Mouse (Mus musculus): ENCODE results near the gene Clk3. TPM values are rescaled to one million over a fixed set of nuclear protein-coding genes. Genes with fewer than 3 reads are reported as not detected.

Gene Clk3
- total RNA-seq, 1 experiment, result 38.3 TPM

DNA sequence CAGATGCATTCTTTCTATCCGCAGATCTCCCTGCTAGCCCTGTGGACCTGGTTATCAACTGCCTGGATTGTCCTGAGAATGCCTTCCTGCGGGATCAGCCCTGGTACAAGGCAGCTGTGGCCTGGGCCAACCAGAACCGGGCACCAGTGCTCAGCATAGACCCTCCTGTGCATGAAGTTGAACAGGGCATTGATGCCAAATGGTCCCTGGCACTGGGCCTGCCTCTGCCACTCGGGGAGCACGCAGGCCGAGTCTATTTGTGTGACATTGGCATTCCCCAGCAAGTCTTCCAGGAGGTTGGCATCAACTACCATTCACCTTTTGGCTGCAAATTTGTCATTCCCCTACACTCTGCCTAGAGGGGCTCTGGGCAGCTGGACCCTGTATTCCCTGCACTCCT lies 17.5 kb downstream of the Clk3 start:
- in situ Hi-C loops (cut with MboI; ENCODE audit: low sequenced_read_pairs in 2 of 2, unreplicated experiment in 2 of 2), result no loop called here
- Histone ChIP-seq H3K9ac (ENCODE audit: insufficient read depth, low read depth, low read length, poor library complexity, severe bottlenecking) (no peak overlapping the region), H3K27ac (ENCODE audit: insufficient read depth, low read depth, low read length, poor library complexity, severe bottlenecking) (no peak overlapping the region), H3K4me1 (ENCODE audit: control insufficient read depth in 2 of 2, insufficient read depth in 2 of 2, low read length in 2 of 2, poor library complexity in 1 of 2) (no peaks in the 10 kb centered on the region), H3K9me3 (ENCODE audit: control insufficient read depth, insufficient read depth, low read depth, low read length) (no peaks in the 10 kb centered on the region), H3K4me3 (ENCODE audit: insufficient read depth in 1 of 2, low read depth in 1 of 2, low read length in 2 of 2, poor library complexity in 1 of 2, severe bottlenecking in 1 of 2) (no peak overlapping the region), H3K36me3 (ENCODE audit: control insufficient read depth, insufficient read depth, low read length, poor library complexity, severe bottlenecking) (peaks cover 52% of the 10 kb centered on the region)
- TF ChIP-seq MAFK (IDR thresholded peaks at IDR 0.05; ENCODE audit: insufficient read depth, low read depth, low read length) (no peak), HCFC1 (IDR thresholded peaks at IDR 0.05; ENCODE audit: borderline replicate concordance, insufficient read depth, low read length) (no peak), ZC3H11A (IDR thresholded peaks at IDR 0.05; ENCODE audit: borderline replicate concordance, low read depth, low read length) (no peak), ZNF384 (IDR thresholded peaks at IDR 0.05; ENCODE audit: low read depth, low read length) (no peak), CHD2 (IDR thresholded peaks at IDR 0.05; ENCODE audit: low read depth, low read length) (no peak)
- DNase-seq (ENCODE audit: low read depth, low spot score), result no peak

GRCm38 (mm10) chr9:57747067-57747466 lies 18.6 kb downstream of the Clk3 start:
- TF ChIP-seq MAFK (IDR thresholded peaks at IDR 0.05; ENCODE audit: insufficient read depth, low read depth, low read length), result no peak
- no peak for TF ChIP-seq ZC3H11A (IDR thresholded peaks at IDR 0.05; ENCODE audit: borderline replicate concordance, low read depth, low read length)
- no peak for TF ChIP-seq CHD2 (IDR thresholded peaks at IDR 0.05; ENCODE audit: low read depth, low read length)
- no peak overlapping the region for H3K9ac ChIP-seq (ENCODE audit: insufficient read depth, low read depth, low read length, poor library complexity, severe bottlenecking)
- in situ Hi-C loops (cut with MboI; ENCODE audit: low sequenced_read_pairs in 2 of 2, unreplicated experiment in 2 of 2), result no loop called here
- peaks cover 47% of the 10 kb centered on the region for H3K36me3 ChIP-seq (ENCODE audit: control insufficient read depth, insufficient read depth, low read length, poor library complexity, severe bottlenecking)
- no peak overlapping the region for H3K27ac ChIP-seq (ENCODE audit: insufficient read depth, low read depth, low read length, poor library complexity, severe bottlenecking)
- H3K4me1 ChIP-seq (ENCODE audit: control insufficient read depth in 2 of 2, insufficient read depth in 2 of 2, low read length in 2 of 2, poor library complexity in 1 of 2), result no peaks in the 10 kb centered on the region
- H3K9me3 ChIP-seq (ENCODE audit: control insufficient read depth, insufficient read depth, low read depth, low read length), result no peaks in the 10 kb centered on the region
- H3K4me3 ChIP-seq (ENCODE audit: insufficient read depth in 1 of 2, low read depth in 1 of 2, low read length in 2 of 2, poor library complexity in 1 of 2, severe bottlenecking in 1 of 2), result no peak overlapping the region
- no peak for DNase-seq (ENCODE audit: low read depth, low spot score)

GRCm38 (mm10) chr9:57744462-57745091 lies 21.1 kb downstream of the Clk3 start:
- in situ Hi-C loops (cut with MboI; ENCODE audit: low sequenced_read_pairs in 2 of 2, unreplicated experiment in 2 of 2), result no loop called here
- TF ChIP-seq CHD2 (IDR thresholded peaks at IDR 0.05; ENCODE audit: low read depth, low read length) (no peak), MAFK (IDR thresholded peaks at IDR 0.05; ENCODE audit: insufficient read depth, low read depth, low read length) (no peak), ZC3H11A (IDR thresholded peaks at IDR 0.05; ENCODE audit: borderline replicate concordance, low read depth, low read length) (peak; percentile 48; the same call in 1 of the 2 replicates)
- peaks cover 43% of the 10 kb centered on the region for H3K36me3 ChIP-seq (ENCODE audit: control insufficient read depth, insufficient read depth, low read length, poor library complexity, severe bottlenecking)
- no peaks in the 10 kb centered on the region for H3K9me3 ChIP-seq (ENCODE audit: control insufficient read depth, insufficient read depth, low read depth, low read length)
- H3K27ac ChIP-seq (ENCODE audit: insufficient read depth, low read depth, low read length, poor library complexity, severe bottlenecking), result no peak overlapping the region
- no peak overlapping the region for H3K4me3 ChIP-seq (ENCODE audit: insufficient read depth in 1 of 2, low read depth in 1 of 2, low read length in 2 of 2, poor library complexity in 1 of 2, severe bottlenecking in 1 of 2)
- no peaks in the 10 kb centered on the region for H3K4me1 ChIP-seq (ENCODE audit: control insufficient read depth in 2 of 2, insufficient read depth in 2 of 2, low read length in 2 of 2, poor library complexity in 1 of 2)
- peak; percentile 38 for DNase-seq (ENCODE audit: low read depth, low spot score)
- H3K9ac ChIP-seq (ENCODE audit: insufficient read depth, low read depth, low read length, poor library complexity, severe bottlenecking), result no peak overlapping the region

- Histone ChIP-seq H3K4me3 (ENCODE audit: insufficient read depth in 1 of 2, low read depth in 1 of 2, low read length in 2 of 2, poor library complexity in 1 of 2, severe bottlenecking in 1 of 2) (no peak overlapping the region), H3K9ac (ENCODE audit: insufficient read depth, low read depth, low read length, poor library complexity, severe bottlenecking) (no peak overlapping the region), H3K9me3 (ENCODE audit: control insufficient read depth, insufficient read depth, low read depth, low read length) (no peaks in the 10 kb centered on the region), H3K27ac (ENCODE audit: insufficient read depth, low read depth, low read length, poor library complexity, severe bottlenecking) (no peak overlapping the region), H3K36me3 (ENCODE audit: control insufficient read depth, insufficient read depth, low read length, poor library complexity, severe bottlenecking) (peaks cover 30% of the 10 kb centered on the region), H3K4me1 (ENCODE audit: control insufficient read depth in 2 of 2, insufficient read depth in 2 of 2, low read length in 2 of 2, poor library complexity in 1 of 2) (peaks cover 0 to 2% of the 10 kb centered on the region in 2 experiments; a peak in 1 of 4 replicates)
- TF ChIP-seq CHD2 (IDR thresholded peaks at IDR 0.05; ENCODE audit: low read depth, low read length) (no peak), ZNF384 (IDR thresholded peaks at IDR 0.05; ENCODE audit: low read depth, low read length) (no peak), MAFK (IDR thresholded peaks at IDR 0.05; ENCODE audit: insufficient read depth, low read depth, low read length) (no peak), ZC3H11A (IDR thresholded peaks at IDR 0.05; ENCODE audit: borderline replicate concordance, low read depth, low read length) (no peak), HCFC1 (IDR thresholded peaks at IDR 0.05; ENCODE audit: borderline replicate concordance, insufficient read depth, low read length) (no peak)
- no peak for DNase-seq (ENCODE audit: low read depth, low spot score)
- in situ Hi-C loops (cut with MboI; ENCODE audit: low sequenced_read_pairs in 2 of 2, unreplicated experiment in 2 of 2), result no loop called here
Measured at GRCm38 (mm10) chr9:57739863-57740262, 25.8 kb downstream of the Clk3 start.

DNA sequence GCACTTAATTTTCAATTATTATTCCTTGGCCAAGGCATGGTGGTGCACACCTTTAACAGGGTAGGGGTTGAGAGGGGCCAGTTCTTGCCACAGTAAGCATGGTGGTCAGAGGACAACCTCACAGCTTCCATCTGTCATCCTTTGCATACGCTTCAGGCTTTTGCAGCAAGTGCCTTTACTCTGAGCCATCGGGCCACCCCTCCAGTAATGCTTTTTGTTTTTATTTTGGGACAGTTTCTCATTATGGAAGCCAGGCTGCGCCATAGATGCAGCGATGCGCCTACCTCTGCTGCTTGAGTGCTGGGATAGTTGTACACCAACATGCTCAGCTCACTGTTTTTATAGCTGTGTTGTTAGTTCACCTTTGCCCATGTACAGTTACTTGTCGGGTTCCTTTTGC lies 32.1 kb downstream of the Clk3 start:
- Histone ChIP-seq H3K9me3 (ENCODE audit: control insufficient read depth, insufficient read depth, low read depth, low read length) (no peaks in the 10 kb centered on the region), H3K4me3 (ENCODE audit: insufficient read depth in 1 of 2, low read depth in 1 of 2, low read length in 2 of 2, poor library complexity in 1 of 2, severe bottlenecking in 1 of 2) (no peak overlapping the region), H3K4me1 (ENCODE audit: control insufficient read depth in 2 of 2, insufficient read depth in 2 of 2, low read length in 2 of 2, poor library complexity in 1 of 2) (peaks cover 0 to 2% of the 10 kb centered on the region in 2 experiments; a peak in 1 of 4 replicates), H3K36me3 (ENCODE audit: control insufficient read depth, insufficient read depth, low read length, poor library complexity, severe bottlenecking) (peaks cover 10% of the 10 kb centered on the region; the same call in 1 of the 2 replicates), H3K27ac (ENCODE audit: insufficient read depth, low read depth, low read length, poor library complexity, severe bottlenecking) (no peak overlapping the region), H3K9ac (ENCODE audit: insufficient read depth, low read depth, low read length, poor library complexity, severe bottlenecking) (no peak overlapping the region)
- in situ Hi-C loops (cut with MboI; ENCODE audit: low sequenced_read_pairs in 2 of 2, unreplicated experiment in 2 of 2), result no loop called here
- TF ChIP-seq HCFC1 (IDR thresholded peaks at IDR 0.05; ENCODE audit: borderline replicate concordance, insufficient read depth, low read length), result no peak
- no peak for TF ChIP-seq MAFK (IDR thresholded peaks at IDR 0.05; ENCODE audit: insufficient read depth, low read depth, low read length)
- TF ChIP-seq CHD2 (IDR thresholded peaks at IDR 0.05; ENCODE audit: low read depth, low read length), result no peak
- TF ChIP-seq ZNF384 (IDR thresholded peaks at IDR 0.05; ENCODE audit: low read depth, low read length), result no peak
- no peak for TF ChIP-seq ZC3H11A (IDR thresholded peaks at IDR 0.05; ENCODE audit: borderline replicate concordance, low read depth, low read length)
- DNase-seq (ENCODE audit: low read depth, low spot score), result no peak

All from ES-E14 (cell line).